Mouse (Mus musculus) myocyte (in vitro differentiated cells): ENCODE measurements around the gene Btrc. TPM values are rescaled to one million over a fixed set of nuclear protein-coding genes. Genes with fewer than 3 reads are reported as not detected.

Experiments
- H3K27me3 ChIP-seq: one replicate; pipeline ENCODE4 v1.6.1; 2011; ENCODE audit not compliant: control insufficient read depth, insufficient read depth, insufficient read length
- H3K36me3 ChIP-seq: one replicate; pipeline ENCODE4 v1.6.1; 2011; ENCODE audit not compliant: control insufficient read depth, insufficient read depth
- H3K4me2 ChIP-seq: one replicate; pipeline ENCODE4 v1.6.1; 2011; ENCODE audit warnings: low read depth, control low read depth
- H3K4me3 ChIP-seq: one replicate; pipeline ENCODE4 v1.5.1; 2011; ENCODE audit warnings: mild to moderate bottlenecking, control low read depth, moderate library complexity
- H3K79me2 ChIP-seq: one replicate; pipeline ENCODE4 v1.6.1; 2011; ENCODE audit not compliant: control insufficient read depth, insufficient read depth
- H3ac ChIP-seq: one replicate; pipeline ENCODE4 v1.6.1; 2011; ENCODE audit not compliant: control insufficient read depth, insufficient read length
- CEBPB ChIP-seq: IDR thresholded peaks from 2 replicates; pipeline ENCODE4 v1.6.1; 2011; ENCODE audit warnings: mild to moderate bottlenecking, moderate library complexity; ENCODE audit not compliant: poor library complexity, insufficient read depth, severe bottlenecking
- E2F4 ChIP-seq: IDR thresholded peaks from one replicate; pipeline ENCODE4 v1.6.1; 2011; ENCODE audit warnings: mild to moderate bottlenecking, control low read depth, moderate library complexity; ENCODE audit not compliant: insufficient read depth
- MAX ChIP-seq: IDR thresholded peaks from one replicate; pipeline ENCODE4 v1.6.1; 2011; ENCODE audit warnings: low read depth, mild to moderate bottlenecking, control low read depth
- MYOD1 ChIP-seq, 3 experiments: IDR thresholded peaks; one replicate each; pipeline ENCODE4 v1.6.1; 2011; ENCODE audit warnings: control low read depth in 2 of 3, low read depth in 2 of 3, mild to moderate bottlenecking in 2 of 3, moderate library complexity in 1 of 3; ENCODE audit not compliant: insufficient read length in 2 of 3, control insufficient read depth in 1 of 3
- MYOG ChIP-seq, 3 experiments: IDR thresholded peaks; one replicate each; pipeline ENCODE4 v1.6.1; 2011; ENCODE audit warnings: control low read depth in 2 of 3, low read depth in 2 of 3, mild to moderate bottlenecking in 2 of 3; ENCODE audit not compliant: insufficient read length in 2 of 3, control insufficient read depth in 1 of 3, insufficient read depth in 1 of 3
- POLR2A ChIP-seq: IDR thresholded peaks from one replicate; pipeline ENCODE4 v1.6.1; 2011; ENCODE audit warnings: low read depth, mild to moderate bottlenecking, control low read depth, moderate library complexity; ENCODE audit not compliant: insufficient read length
- POLR2AphosphoS2 ChIP-seq: IDR thresholded peaks from one replicate; pipeline ENCODE4 v1.6.1; 2011; ENCODE audit warnings: low read depth, control low read depth; ENCODE audit not compliant: insufficient read length
- REST ChIP-seq: IDR thresholded peaks from one replicate; pipeline ENCODE4 v1.6.1; 2011; ENCODE audit warnings: mild to moderate bottlenecking, control low read depth, moderate library complexity; ENCODE audit not compliant: insufficient read depth, insufficient read length
- SRF ChIP-seq: IDR thresholded peaks from one replicate; pipeline ENCODE4 v1.6.1; 2011; ENCODE audit warnings: low read depth; ENCODE audit not compliant: control insufficient read depth, insufficient read length
- TCF12 ChIP-seq: IDR thresholded peaks from one replicate; pipeline ENCODE4 v1.6.1; 2011; ENCODE audit warnings: mild to moderate bottlenecking, control low read depth; ENCODE audit not compliant: poor library complexity, insufficient read depth, severe bottlenecking
- TCF3 ChIP-seq: IDR thresholded peaks from one replicate; pipeline ENCODE4 v1.6.1; 2011; ENCODE audit warnings: low read depth, control low read depth; ENCODE audit not compliant: insufficient read length
- USF1 ChIP-seq: IDR thresholded peaks from one replicate; pipeline ENCODE4 v1.6.1; 2011; ENCODE audit warnings: low read depth, mild to moderate bottlenecking, control low read depth, moderate library complexity
- polyA plus RNA-seq: library from polyadenylated mRNA; unstranded; fragments of >200 nt; fragmentation: generic; extraction: Trizol; gene quantifications from one replicate; pipeline ENCODE4 v1.2.1, GENCODE M21; 2012; ENCODE audit warnings: missing spikeins

Gene Btrc
- polyA plus RNA-seq, 1 experiment: 17.0 TPM

GRCm38 (mm10) chr19:45515341-45515740 is 151.8 kb downstream of the Btrc start:
- Histone ChIP-seq H3K79me2 (no peaks in the 10 kb centered on the region), H3ac (no peak overlapping the region), H3K27me3 (no peaks in the 10 kb centered on the region), H3K4me3 (no peak overlapping the region), H3K4me2 (no peak overlapping the region), H3K36me3 (no peaks in the 10 kb centered on the region)
- TF ChIP-seq E2F4 (no peak), SRF (no peak), MAX (no peak), USF1 (no peak), POLR2AphosphoS2 (no peak)

- Histone ChIP-seq H3K4me2 (no peak overlapping the region), H3K36me3 (peaks cover 4% of the 10 kb centered on the region), H3K4me3 (no peak overlapping the region), H3ac (no peak overlapping the region), H3K79me2 (no peaks in the 10 kb centered on the region), H3K27me3 (no peaks in the 10 kb centered on the region)
- no peak for TF ChIP-seq MYOG (IDR thresholded peaks at IDR 0.05; ENCODE audit: control insufficient read depth in 1 of 3, insufficient read depth in 1 of 3, insufficient read length in 2 of 3, low read depth in 2 of 3)
- TF ChIP-seq CEBPB: no peak
- TF ChIP-seq SRF: no peak
- no peak for TF ChIP-seq E2F4
- TF ChIP-seq MYOD1 (IDR thresholded peaks at IDR 0.05; ENCODE audit: control insufficient read depth in 1 of 3, insufficient read length in 2 of 3, low read depth in 2 of 3): no peak
- no peak for TF ChIP-seq REST
- TF ChIP-seq TCF3: no peak
- no peak for TF ChIP-seq POLR2AphosphoS2
- no peak for TF ChIP-seq TCF12
- no peak for TF ChIP-seq USF1
- no peak for TF ChIP-seq POLR2A
- TF ChIP-seq MAX: no peak
Measured at GRCm38 (mm10) chr19:45516264-45516663, 152.7 kb downstream of the Btrc start.

GRCm38 (mm10) chr19:45527382-45527781 is 163.8 kb downstream of the Btrc start:
- H3ac ChIP-seq: no peak overlapping the region
- H3K36me3 ChIP-seq: no peaks in the 10 kb centered on the region
- H3K79me2 ChIP-seq: no peaks in the 10 kb centered on the region
- no peak for TF ChIP-seq USF1
- no peak for TF ChIP-seq MYOD1 (IDR thresholded peaks at IDR 0.05; ENCODE audit: control insufficient read depth in 1 of 3, insufficient read length in 2 of 3, low read depth in 2 of 3)
- no peak for TF ChIP-seq MAX
- TF ChIP-seq REST: no peak
- TF ChIP-seq TCF3: no peak
- TF ChIP-seq E2F4: no peak
- H3K4me2 ChIP-seq: no peak overlapping the region
- no peak overlapping the region for H3K4me3 ChIP-seq
- no peaks in the 10 kb centered on the region for H3K27me3 ChIP-seq

GRCm38 (mm10) chr19:45527931-45528534 is 164.5 kb downstream of the Btrc start:
- H3ac ChIP-seq: no peak overlapping the region
- no peaks in the 10 kb centered on the region for H3K79me2 ChIP-seq
- H3K36me3 ChIP-seq: no peaks in the 10 kb centered on the region
- TF ChIP-seq MYOD1 (IDR thresholded peaks at IDR 0.05; ENCODE audit: control insufficient read depth in 1 of 3, insufficient read length in 2 of 3, low read depth in 2 of 3): no peak
- TF ChIP-seq MYOG (IDR thresholded peaks at IDR 0.05; ENCODE audit: control insufficient read depth in 1 of 3, insufficient read depth in 1 of 3, insufficient read length in 2 of 3, low read depth in 2 of 3): no peak
- TF ChIP-seq POLR2AphosphoS2: no peak
- no peak for TF ChIP-seq USF1
- no peak for TF ChIP-seq MAX
- no peak for TF ChIP-seq CEBPB
- no peak overlapping the region for H3K4me2 ChIP-seq
- no peak overlapping the region for H3K4me3 ChIP-seq
- H3K27me3 ChIP-seq: no peaks in the 10 kb centered on the region

GRCm38 (mm10) chr19:45529294-45529693 is 165.8 kb downstream of the Btrc start:
- Histone ChIP-seq H3K27me3 (no peaks in the 10 kb centered on the region), H3K4me3 (no peak overlapping the region), H3K36me3 (no peaks in the 10 kb centered on the region), H3K4me2 (no peak overlapping the region), H3K79me2 (no peaks in the 10 kb centered on the region), H3ac (no peak overlapping the region)
- no peak for TF ChIP-seq REST
- no peak for TF ChIP-seq MYOD1 (IDR thresholded peaks at IDR 0.05; ENCODE audit: control insufficient read depth in 1 of 3, insufficient read length in 2 of 3, low read depth in 2 of 3)
- no peak for TF ChIP-seq CEBPB
- TF ChIP-seq TCF3: no peak
- no peak for TF ChIP-seq MYOG (IDR thresholded peaks at IDR 0.05; ENCODE audit: control insufficient read depth in 1 of 3, insufficient read depth in 1 of 3, insufficient read length in 2 of 3, low read depth in 2 of 3)
- TF ChIP-seq USF1: no peak
- no peak for TF ChIP-seq POLR2AphosphoS2
- TF ChIP-seq POLR2A: no peak
- no peak for TF ChIP-seq SRF
- no peak for TF ChIP-seq MAX
- TF ChIP-seq TCF12: no peak
- no peak for TF ChIP-seq E2F4
